23 mouse cellular contexts compared by ENCODE assay signal in the genomic region with DNA sequence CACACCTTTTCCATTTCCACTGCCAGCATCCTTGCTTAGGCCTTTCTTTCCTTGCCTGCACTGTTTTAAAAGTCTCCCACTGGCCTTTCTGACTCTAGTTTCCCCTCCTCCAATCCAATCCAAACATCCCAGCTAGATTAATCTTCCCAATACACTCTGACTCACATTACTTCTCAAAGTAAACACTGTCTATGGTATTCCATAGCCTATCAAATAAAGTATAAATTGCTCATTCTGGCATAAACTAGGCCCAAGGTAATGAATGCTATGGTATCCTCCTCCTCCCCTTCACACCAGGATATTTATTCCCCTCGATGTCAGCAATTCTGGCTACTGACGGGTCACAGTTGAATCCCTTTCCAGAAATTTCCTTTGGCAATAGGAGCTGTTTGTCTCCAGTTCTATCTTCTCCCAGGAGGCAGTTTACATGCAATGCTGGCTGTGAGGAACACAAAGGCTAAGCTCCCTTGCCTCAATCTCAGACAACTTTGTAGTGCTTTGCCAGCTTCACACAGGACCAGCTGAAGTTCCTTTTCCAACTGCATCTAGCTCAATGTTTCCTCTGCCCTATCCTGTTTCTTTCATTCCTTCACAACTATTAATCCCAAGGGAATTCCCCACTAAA.
DNase-seq lines count a peak whose midpoint lies in the region; ATAC-seq lines count a peak whose summit lies in the region.
"Had no signal": no experiment of that assay in that cellular context is flagged by ENCODE, and none has a peak within 500 bp of the region (broad histone marks: within the 10 kb centered on the region; RNA-seq: fewer than 3 reads in every experiment).

No protein-coding gene starts in this region.

- H3K36me3 ChIP-seq in kidney, embryonic 15.5 days, result no peaks in the 10 kb centered on the region
- H3K36me3 ChIP-seq: embryonic facial prominence, embryonic 12.5 days; heart, embryonic 13.5 days; limb, embryonic 10.5 days; midbrain, embryonic 10.5 days had no signal

- 26% methylated on average over 2 of the region's 2 CpGs for WGBS in kidney, embryonic 15.5 days

- peak overlapping the region; percentile 56 for H3K27ac ChIP-seq in kidney, embryonic 15.5 days
- H3K27ac ChIP-seq in brown adipose tissue, adult 24 weeks (replicated peaks; ENCODE audit: low read depth, low read length), result peak overlapping the region; percentile 80
- H3K27ac ChIP-seq: embryonic facial prominence, embryonic 12.5 days; heart, embryonic 13.5 days; limb, embryonic 10.5 days; midbrain, embryonic 10.5 days; stomach, postnatal 0 days had no signal

- peak; percentile 11 for DNase-seq in gastrocnemius, postnatal 25 days
- no peak for DNase-seq in gastrocnemius, postnatal 4 days (ENCODE audit: low spot score in 2 of 2)
- DNase-seq in kidney, adult 18-20 months, result no peak
- DNase-seq in NIH3T3 (ENCODE audit: low read depth), result peak; percentile 64
- DNase-seq in right cerebral cortex, postnatal 36 days (ENCODE audit: low spot score in 2 of 2), result no peak
- DNase-seq: cerebellum, adult 8-10 months; kidney, postnatal 14 days; layer of hippocampus, adult 9-11 months; liver, postnatal 0 days; lung, postnatal 14 days; retina, postnatal 1 day; right cerebral cortex, postnatal 4 days had no signal

- no peak overlapping the region for H3K9ac ChIP-seq in kidney, embryonic 15.5 days
- H3K9ac ChIP-seq: embryonic facial prominence, embryonic 12.5 days; heart, embryonic 13.5 days; liver, postnatal 0 days had no signal

- ATAC-seq in kidney, embryonic 15.5 days (replicated peaks; ENCODE audit: low FRiP score), result peak; percentile 76
- no peak for ATAC-seq in megakaryocyte-erythroid progenitor cell, adult 5-6 weeks (replicated peaks; ENCODE audit: low FRiP score, low TSS enrichment, poor library complexity, severe bottlenecking)
- ATAC-seq: activated CD4-positive, CD25-positive, alpha-beta regulatory T cell, adult 4 months; forebrain, embryonic 14.5 days; liver, postnatal 0 days; Patski had no signal

- H3K9me3 ChIP-seq in kidney, embryonic 15.5 days (replicated peaks), result no peaks in the 10 kb centered on the region
- H3K9me3 ChIP-seq: embryonic facial prominence, embryonic 12.5 days; heart, embryonic 13.5 days; limb, embryonic 10.5 days; midbrain, embryonic 10.5 days had no signal

- no peak overlapping the region for H3K4me3 ChIP-seq in kidney, embryonic 15.5 days (replicated peaks)
- no peak overlapping the region for H3K4me3 ChIP-seq in brown adipose tissue, adult 24 weeks (ENCODE audit: insufficient read depth, low read depth, low read length)
- H3K4me3 ChIP-seq: embryonic facial prominence, embryonic 12.5 days; heart, embryonic 13.5 days; limb, embryonic 10.5 days; midbrain, embryonic 10.5 days had no signal

- no peaks in the 10 kb centered on the region for H3K27me3 ChIP-seq in kidney, embryonic 15.5 days
- H3K27me3 ChIP-seq: embryonic facial prominence, embryonic 12.5 days; heart, embryonic 13.5 days; Patski had no signal

- no peak overlapping the region for H3K4me2 ChIP-seq in kidney, embryonic 15.5 days
- H3K4me2 ChIP-seq: embryonic facial prominence, embryonic 12.5 days; heart, embryonic 13.5 days had no signal

- H3K4me1 ChIP-seq in kidney, embryonic 15.5 days, result peaks cover 19% of the 10 kb centered on the region
- H3K4me1 ChIP-seq in brown adipose tissue, adult 24 weeks (ENCODE audit: control insufficient read depth, insufficient read depth, insufficient read length, low read length), result peaks cover 3% of the 10 kb centered on the region; the same call in 1 of the 2 replicates
- H3K4me1 ChIP-seq: embryonic facial prominence, embryonic 12.5 days; heart, embryonic 13.5 days; midbrain, embryonic 10.5 days had no signal

Comparison
In these comparisons a context has a peak if more than half of its experiments do, and no peak if none do; other contexts are left out.
1. DNase-seq: peak in gastrocnemius, postnatal 25 days (single experiment) and NIH3T3 (single experiment); none in gastrocnemius, postnatal 4 days (0 of 2), kidney, adult 18-20 months (single experiment) and right cerebral cortex, postnatal 36 days (0 of 2).